Mouse (Mus musculus): ENCODE results near the gene Prkci. TPM values are rescaled to one million over a fixed set of nuclear protein-coding genes. Genes with fewer than 3 reads are reported as not detected.

Prkci gene
- total and polyA plus RNA-seq, 2 experiments from 2014 or later = 9.0 to 26.1 TPM

DNA sequence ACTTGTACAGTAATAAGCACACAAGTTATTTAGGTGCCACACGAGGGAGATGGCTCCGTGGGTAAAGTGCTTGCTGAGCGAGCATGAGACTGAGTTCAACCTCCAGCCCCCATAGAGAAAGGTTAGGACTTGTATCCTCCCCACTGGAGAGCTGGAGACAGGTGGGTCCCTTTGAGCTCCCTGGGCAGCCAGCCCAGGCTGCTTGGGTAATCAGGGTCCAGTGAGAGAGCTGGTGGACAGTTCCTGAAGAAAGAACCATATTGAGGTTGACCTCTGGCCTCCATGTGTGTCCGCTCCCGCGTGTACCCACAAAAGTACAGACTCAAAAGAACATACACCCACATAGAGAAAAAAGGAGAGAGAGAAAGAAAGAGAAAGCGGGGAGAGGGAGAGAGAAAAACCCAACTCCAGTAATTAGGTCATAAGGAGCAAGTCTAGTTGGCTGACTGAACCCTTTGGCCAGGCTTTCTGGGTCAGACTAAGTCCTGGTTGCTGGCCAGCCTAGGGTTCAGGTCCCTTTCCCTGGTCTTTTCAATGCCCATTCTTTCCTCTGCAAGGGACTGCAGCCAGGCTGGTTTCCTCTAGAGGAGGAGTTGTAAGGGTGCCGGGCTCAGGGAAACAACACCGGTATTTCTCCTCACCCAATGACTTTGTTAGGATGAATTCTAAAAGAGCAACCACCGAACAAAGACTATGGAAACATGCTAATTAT, 85.4 kb downstream of the Prkci start:
- H3K9me3 ChIP-seq (replicated peaks; ENCODE audit: control insufficient read depth, low read length) = no peaks in the 10 kb centered on the region
- no peak for TF ChIP-seq EP300 (IDR thresholded peaks at IDR 0.05; ENCODE audit: low read depth)
- TF ChIP-seq CTCF (IDR thresholded peaks at IDR 0.05; ENCODE audit: low read depth) = no peak
- H3K4me1 ChIP-seq (ENCODE audit: control insufficient read depth, insufficient read depth) = peaks cover 6% of the 10 kb centered on the region; the same call in 1 of the 2 replicates
- no peak for DNase-seq (ENCODE audit: low spot score)
- H3K36me3 ChIP-seq (replicated peaks; ENCODE audit: control insufficient read depth, insufficient read depth, low read length) = no peaks in the 10 kb centered on the region
- H3K27ac ChIP-seq (ENCODE audit: low read depth) = no peak overlapping the region
- no peak overlapping the region for H3K4me2 ChIP-seq (ENCODE audit: low read depth, low read length)
- 85% methylated on average over 10 of the region's 10 CpGs for WGBS
- H3K9ac ChIP-seq (replicated peaks; ENCODE audit: low read depth, low read length) = no peak overlapping the region
- 0 out of 2 replicates have a peak, but pooled peaks cover 4% of the 10 kb centered on the region for H3K27me3 ChIP-seq (ENCODE audit: control insufficient read depth, insufficient read depth, low read length)
- no peak for ATAC-seq (ENCODE audit: insufficient read depth, low read depth)
- no peak overlapping the region for H3K4me3 ChIP-seq (ENCODE audit: low read depth, low read length)

DNA sequence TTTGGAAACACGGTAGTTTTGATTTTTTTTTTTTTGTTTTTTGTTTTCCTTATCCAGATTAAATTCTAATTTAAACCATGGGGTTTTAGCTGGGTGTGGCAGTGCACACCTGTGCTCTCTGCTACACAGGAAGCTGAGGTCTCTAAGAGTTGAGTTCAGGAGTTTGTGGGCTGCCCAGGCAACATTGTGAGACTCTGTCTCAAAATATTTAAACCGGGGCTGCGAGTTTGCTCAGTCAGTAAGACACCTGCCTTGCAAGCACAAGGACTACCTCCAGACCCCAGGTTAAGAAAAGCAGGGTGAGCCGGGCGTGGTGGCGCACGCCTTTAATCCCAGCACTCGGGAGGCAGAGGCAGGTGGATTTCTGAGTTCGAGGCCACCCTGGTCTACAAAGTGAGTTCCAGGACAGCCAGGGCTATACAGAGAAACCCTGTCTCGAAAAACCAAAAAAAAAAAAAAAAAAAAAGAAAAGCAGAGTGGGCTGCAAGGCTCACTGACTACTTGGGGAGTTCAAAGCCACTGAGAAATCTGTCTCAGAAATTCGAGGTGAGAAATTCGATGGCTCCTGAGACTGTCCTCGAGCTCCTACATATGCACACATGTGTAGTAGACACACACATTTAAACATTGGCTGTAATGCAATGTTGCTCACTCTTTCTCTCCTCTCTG, 87.4 kb downstream of the Prkci start:
- Histone ChIP-seq H3K9me3 (replicated peaks; ENCODE audit: control insufficient read depth, low read length) (no peaks in the 10 kb centered on the region), H3K4me1 (ENCODE audit: control insufficient read depth, insufficient read depth) (peaks cover 6% of the 10 kb centered on the region; the same call in 1 of the 2 replicates), H3K4me2 (ENCODE audit: low read depth, low read length) (0 out of 2 replicates have a peak overlapping the region, but pooled peaks have one; percentile 34)

DNA sequence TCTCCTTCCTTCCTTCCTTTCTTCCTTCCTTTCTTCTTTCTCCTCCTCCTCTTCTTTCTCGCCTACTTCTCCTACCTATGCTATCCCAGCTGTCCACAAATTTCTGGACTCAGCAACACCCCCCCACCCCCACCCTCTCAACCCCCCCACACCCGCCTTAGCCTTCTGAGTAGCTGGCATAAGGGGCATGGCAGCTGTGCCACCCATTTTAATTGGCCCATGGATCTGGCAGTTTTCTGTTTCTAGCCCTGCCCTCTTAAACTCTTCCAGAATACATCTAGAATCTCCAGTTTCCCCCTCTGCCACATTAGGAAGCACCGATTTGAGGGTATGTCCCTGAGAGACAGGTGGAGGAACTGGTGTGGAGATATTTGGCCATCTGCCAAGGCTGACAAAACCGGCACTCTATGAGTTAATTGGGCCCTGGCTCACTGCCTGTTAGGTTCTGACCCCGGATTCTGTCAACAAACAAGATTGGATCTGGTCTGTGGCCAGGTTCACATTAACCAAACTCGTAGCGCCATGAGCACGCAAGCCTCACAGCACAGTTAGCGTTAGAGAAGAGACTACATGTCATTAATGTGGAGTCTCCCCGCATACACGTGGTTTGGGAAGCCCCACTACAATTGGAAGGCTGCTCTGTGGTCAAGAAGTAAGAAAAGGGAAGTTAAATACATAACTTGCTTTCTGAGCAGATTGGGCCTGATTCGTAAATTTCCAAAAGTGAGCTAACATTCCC, 88.1 kb downstream of the Prkci start:
- 0 out of 2 replicates have a peak, but pooled peaks cover 4% of the 10 kb centered on the region for H3K27me3 ChIP-seq (ENCODE audit: control insufficient read depth, insufficient read depth, low read length)
- no peak overlapping the region for H3K27ac ChIP-seq (ENCODE audit: low read depth)
- DNase-seq (ENCODE audit: low spot score) = no peak
- H3K4me1 ChIP-seq (ENCODE audit: control insufficient read depth, insufficient read depth) = peaks cover 6% of the 10 kb centered on the region; the same call in 1 of the 2 replicates
- WGBS = 32% methylated on average over 12 of the region's 12 CpGs
- H3K4me3 ChIP-seq (ENCODE audit: low read depth, low read length) = no peak overlapping the region
- no peaks in the 10 kb centered on the region for H3K9me3 ChIP-seq (replicated peaks; ENCODE audit: control insufficient read depth, low read length)
- H3K4me2 ChIP-seq (ENCODE audit: low read depth, low read length) = peak overlapping the region; percentile 34; the same call in 1 of the 2 replicates
- H3K9ac ChIP-seq (replicated peaks; ENCODE audit: low read depth, low read length) = no peak overlapping the region
- H3K36me3 ChIP-seq (replicated peaks; ENCODE audit: control insufficient read depth, insufficient read depth, low read length) = no peaks in the 10 kb centered on the region
- TF ChIP-seq CTCF (IDR thresholded peaks at IDR 0.05; ENCODE audit: low read depth) (no peak), EP300 (IDR thresholded peaks at IDR 0.05; ENCODE audit: low read depth) (no peak)
- ATAC-seq (ENCODE audit: insufficient read depth, low read depth) = no peak

More for the DNA sequence above, 87.4 kb downstream of the Prkci start:
- no peak for TF ChIP-seq EP300 (IDR thresholded peaks at IDR 0.05; ENCODE audit: low read depth)
- ATAC-seq (ENCODE audit: insufficient read depth, low read depth) (no peak), DNase-seq (ENCODE audit: low spot score) (no peak)
- 0 out of 2 replicates have a peak, but pooled peaks cover 4% of the 10 kb centered on the region for H3K27me3 ChIP-seq (ENCODE audit: control insufficient read depth, insufficient read depth, low read length)
- H3K27ac ChIP-seq (ENCODE audit: low read depth) = no peak overlapping the region
- WGBS = 85% methylated on average over 12 of the region's 13 CpGs
- no peak overlapping the region for H3K4me3 ChIP-seq (ENCODE audit: low read depth, low read length)
- H3K9ac ChIP-seq (replicated peaks; ENCODE audit: low read depth, low read length) = no peak overlapping the region
- H3K36me3 ChIP-seq (replicated peaks; ENCODE audit: control insufficient read depth, insufficient read depth, low read length) = no peaks in the 10 kb centered on the region

DNA sequence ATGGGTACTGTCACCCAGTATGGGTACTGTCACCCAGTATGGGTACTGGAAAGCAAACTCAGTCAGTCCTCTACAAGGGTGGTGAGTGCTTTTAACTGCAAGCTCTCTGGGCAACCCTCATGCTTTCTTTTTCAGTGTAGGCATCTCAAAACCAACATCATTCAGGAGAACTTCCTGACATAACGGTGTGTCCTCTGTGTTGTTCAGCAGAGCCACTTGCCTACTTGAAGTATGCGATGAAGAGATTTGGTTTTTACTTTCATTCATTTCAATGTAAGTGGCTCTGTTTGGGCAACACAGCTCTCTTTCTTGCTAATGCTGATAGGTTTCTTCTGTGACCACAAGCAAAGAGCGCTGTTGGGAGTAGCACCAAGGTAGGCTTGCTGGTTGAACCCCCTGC, 89.5 kb downstream of the Prkci start:
- Histone ChIP-seq H3K36me3 (replicated peaks; ENCODE audit: control insufficient read depth, insufficient read depth, low read length) (no peaks in the 10 kb centered on the region), H3K4me3 (ENCODE audit: low read depth, low read length) (no peak overlapping the region), H3K27me3 (ENCODE audit: control insufficient read depth, insufficient read depth, low read length) (0 out of 2 replicates have a peak, but pooled peaks cover 4% of the 10 kb centered on the region), H3K27ac (ENCODE audit: low read depth) (no peak overlapping the region), H3K9ac (replicated peaks; ENCODE audit: low read depth, low read length) (no peak overlapping the region), H3K9me3 (replicated peaks; ENCODE audit: control insufficient read depth, low read length) (no peaks in the 10 kb centered on the region), H3K4me2 (ENCODE audit: low read depth, low read length) (no peak overlapping the region), H3K4me1 (ENCODE audit: control insufficient read depth, insufficient read depth) (peaks cover 6% of the 10 kb centered on the region; the same call in 1 of the 2 replicates)
- DNase-seq (ENCODE audit: low spot score) = no peak
- 89% methylated on average over 3 of the region's 3 CpGs for WGBS
- TF ChIP-seq EP300 (IDR thresholded peaks at IDR 0.05; ENCODE audit: low read depth) (no peak), CTCF (IDR thresholded peaks at IDR 0.05; ENCODE audit: low read depth) (no peak)
- ATAC-seq (ENCODE audit: insufficient read depth, low read depth) = no peak
